Mouse (Mus musculus): ENCODE data around the gene Astn2.

DNA sequence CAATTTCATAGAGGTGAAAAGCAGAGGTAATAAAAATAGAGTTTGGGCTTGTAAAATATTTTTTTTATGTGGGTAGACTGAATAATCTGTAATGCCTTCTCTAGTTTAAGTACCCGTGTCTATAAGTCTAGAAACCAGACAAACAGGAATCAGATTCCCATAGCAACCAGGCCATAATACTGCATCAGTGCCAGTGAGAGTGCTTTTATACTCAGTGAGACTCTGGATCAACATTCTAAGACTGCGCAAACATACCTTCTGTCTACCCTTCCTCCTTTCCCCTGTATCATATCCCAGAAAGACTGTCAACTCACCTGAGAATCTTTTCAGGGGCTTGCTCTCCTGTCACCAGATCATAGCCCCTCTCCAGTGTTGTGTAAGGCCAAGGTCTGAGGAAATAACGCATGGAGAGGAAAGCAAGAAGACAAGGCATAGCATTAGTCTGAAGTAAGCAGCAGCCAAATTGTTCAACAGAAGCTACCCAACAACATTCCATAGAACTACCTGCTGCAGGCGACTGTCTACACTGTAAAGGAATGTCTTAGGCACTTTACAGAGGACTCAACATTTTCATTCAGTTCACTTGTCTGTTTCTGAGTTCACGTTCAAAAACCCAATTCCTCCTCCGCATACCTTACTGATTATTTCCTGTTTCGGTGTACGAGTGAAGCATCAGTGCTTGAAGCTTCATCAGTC is 492.0 kb downstream of the Astn2 start:
- TF ChIP-seq POLR2A (IDR thresholded peaks at IDR 0.05; ENCODE audit: borderline replicate concordance, low read depth, low read length) (no peak), CTCF (IDR thresholded peaks at IDR 0.05; ENCODE audit: low read depth, low read length) (no peak)
